Mouse (Mus musculus) stomach, embryonic 14.5 days (tissue): ENCODE results near the gene Zswim5. TPM values are rescaled to one million over a fixed set of nuclear protein-coding genes. Genes with fewer than 3 reads are reported as not detected.

Source experiments
- ATAC-seq: fragments of 200-750 bp; cut with Nextera tagmentation; 2 replicates; pipeline ENCODE4 v1.8.0; 2017; ENCODE audit warnings: low read depth, moderate TSS enrichment; ENCODE audit not compliant: insufficient number of reproducible peaks, insufficient read depth, low FRiP score
- H3K27ac ChIP-seq: fragments of 300-500 bp; sonication (generic); 2 replicates; pipeline ENCODE4 v1.5.1; 2014; ENCODE audit warnings: mild to moderate bottlenecking, low read length, moderate library complexity, mixed read lengths
- H3K27me3 ChIP-seq: fragments of 300-500 bp; sonication (generic); 2 replicates; pipeline ENCODE4 v1.6.1; 2014; ENCODE audit warnings: low read length, control low read depth, mixed read lengths; ENCODE audit not compliant: control insufficient read depth, insufficient read depth
- H3K36me3 ChIP-seq: fragments of 300-500 bp; sonication (generic); 2 replicates; pipeline ENCODE4 v1.6.1; 2014; ENCODE audit warnings: mild to moderate bottlenecking, control low read depth, low read length, moderate library complexity, mixed read lengths; ENCODE audit not compliant: control insufficient read depth, insufficient read depth
- H3K4me1 ChIP-seq: fragments of 300-500 bp; sonication (generic); 2 replicates; pipeline ENCODE4 v1.6.1; 2014; ENCODE audit warnings: low read length, control low read depth, mixed read lengths; ENCODE audit not compliant: control insufficient read depth, insufficient read depth
- H3K4me2 ChIP-seq: fragments of 300-500 bp; sonication (generic); replicated peaks from 2 replicates; pipeline ENCODE4 v1.6.1; 2014; ENCODE audit warnings: low read depth, low read length, control low read depth
- H3K4me3 ChIP-seq: fragments of 300-500 bp; sonication (generic); 2 replicates; pipeline ENCODE4 v1.5.1; 2014; ENCODE audit warnings: low read depth, low read length, control low read depth
- H3K9ac ChIP-seq: fragments of 300-500 bp; sonication (generic); replicated peaks from 2 replicates; pipeline ENCODE4 v1.6.1; 2014; ENCODE audit warnings: low read depth, mild to moderate bottlenecking, control low read depth, low read length, moderate library complexity, mixed read lengths
- H3K9me3 ChIP-seq: fragments of 300-500 bp; sonication (generic); 2 replicates; pipeline ENCODE4 v1.6.1; 2016; ENCODE audit warnings: low read depth, low read length, control low read depth; ENCODE audit not compliant: control insufficient read depth
- WGBS: fragments of 180-500 bp; shearing (Covaris S2); extraction: QIAGEN DNeasy Blood & Tissue Kit; methylation state at CpG from one replicate; pipeline ENCODE4 v1.1.7; 2014; 5-methylcytosine and 5-hydroxymethylcytosine counted together
- polyA plus RNA-seq: library from polyadenylated mRNA; unstranded; fragments of >200 nt; fragmentation: Nextera tagmentation; extraction: Ambion mirVana; gene quantifications from 2 replicates; pipeline ENCODE4 v1.2.1, GENCODE M21; 2014

Zswim5 gene
- polyA plus RNA-seq, 1 experiment from 2014 or later, result 0.69 TPM

- peak; percentile 95 for ATAC-seq
- peak within 1 kb of the TSS; percentile 60 for H3K9ac ChIP-seq
- peak within 1 kb of the TSS; percentile 62 for H3K4me2 ChIP-seq
- peaks cover 9% of the 10 kb centered on the region; the same call in 1 of the 2 replicates for H3K36me3 ChIP-seq
- no peaks in the 10 kb centered on the region for H3K9me3 ChIP-seq
- H3K4me3 ChIP-seq, result peak within 1 kb of the TSS; percentile 66
- no peaks in the 10 kb centered on the region for H3K27me3 ChIP-seq
- WGBS, result under 1% methylated on average over 61 of the region's 61 CpGs
- peaks cover 4% of the 10 kb centered on the region; the same call in 1 of the 2 replicates for H3K4me1 ChIP-seq
- H3K27ac ChIP-seq, result no peak within 1 kb of the TSS
Observed at GRCm38 (mm10) chr4:117019206-117020134, 142.3 kb downstream of the Zswim5 start, which contains the start of gene Eif2b3. Gene Eif2b3 (plus strand): TSS chr4:117019402.

- no peak overlapping the region for H3K4me2 ChIP-seq
- no peak for ATAC-seq
- peaks cover 4% of the 10 kb centered on the region; the same call in 1 of the 2 replicates for H3K4me1 ChIP-seq
- peaks cover 13% of the 10 kb centered on the region; the same call in 1 of the 2 replicates for H3K36me3 ChIP-seq
- H3K9ac ChIP-seq, result no peak overlapping the region
- no peak overlapping the region for H3K4me3 ChIP-seq
- 96% methylated on average over 4 of the region's 4 CpGs for WGBS
- H3K27me3 ChIP-seq, result no peaks in the 10 kb centered on the region
- H3K9me3 ChIP-seq, result no peaks in the 10 kb centered on the region
- H3K27ac ChIP-seq, result no peak overlapping the region
Observed at GRCm38 (mm10) chr4:117023469-117023868, 146.3 kb downstream of the Zswim5 start.

GRCm38 (mm10) chr4:117031105-117031504 is 153.9 kb downstream of the Zswim5 start:
- ATAC-seq, result no peak
- H3K9me3 ChIP-seq, result no peaks in the 10 kb centered on the region
- H3K36me3 ChIP-seq, result peaks cover 5% of the 10 kb centered on the region; the same call in 1 of the 2 replicates
- H3K4me3 ChIP-seq, result no peak overlapping the region
- no peak overlapping the region for H3K4me2 ChIP-seq
- H3K27me3 ChIP-seq, result no peaks in the 10 kb centered on the region
- no peak overlapping the region for H3K27ac ChIP-seq
- WGBS, result 90% methylated on average over 1 of the region's 1 CpGs
- no peaks in the 10 kb centered on the region for H3K4me1 ChIP-seq
- H3K9ac ChIP-seq, result no peak overlapping the region

Other genes with a start within 250 kb of the Zswim5 start
- 150 and 162 TPM in 2 replicates for gene Nasp, start 249.4 kb upstream of the Zswim5 start, polyA plus RNA-seq
- gene Akr1a1, start 225.7 kb upstream of the Zswim5 start, polyA plus RNA-seq, result 781 and 795 TPM in 2 replicates
- gene Prdx1, start 191.8 kb upstream of the Zswim5 start, polyA plus RNA-seq, result 1,331 and 1,341 TPM in 2 replicates
- gene Mmachc, start 169.0 kb upstream of the Zswim5 start, polyA plus RNA-seq, result 18.4 and 19.1 TPM in 2 replicates
- 40.0 and 44.3 TPM in 2 replicates for gene Ccdc163, start 168.9 kb upstream of the Zswim5 start, polyA plus RNA-seq
- 7.5 and 9.8 TPM in 2 replicates for gene Tesk2, start 156.4 kb upstream of the Zswim5 start, polyA plus RNA-seq
- 31.8 and 33.7 TPM in 2 replicates for gene Toe1, start 69.7 kb upstream of the Zswim5 start, polyA plus RNA-seq
- 13.9 and 16.6 TPM in 2 replicates for gene Mutyh, start 69.7 kb upstream of the Zswim5 start, polyA plus RNA-seq
- gene Hpdl, start 55.7 kb upstream of the Zswim5 start, polyA plus RNA-seq, result 0.22 and 1.2 TPM in 2 replicates
- gene Urod, start 117.0 kb downstream of the Zswim5 start, polyA plus RNA-seq, result 76.1 and 85.2 TPM in 2 replicates
- 5.6 and 5.9 TPM in 2 replicates for gene Hectd3, start 117.9 kb downstream of the Zswim5 start, polyA plus RNA-seq
- gene Eif2b3, start 142.0 kb downstream of the Zswim5 start, polyA plus RNA-seq, result 43.7 and 47.4 TPM in 2 replicates
- gene Ptch2, start 218.7 kb downstream of the Zswim5 start, polyA plus RNA-seq, result 8.2 and 9.8 TPM in 2 replicates
- 6.7 and 8.5 TPM in 2 replicates for gene Btbd19, start 248.3 kb downstream of the Zswim5 start, polyA plus RNA-seq
- not detected in 2 replicates for gene Tctex1d4, start 249.4 kb downstream of the Zswim5 start, polyA plus RNA-seq